Mouse (Mus musculus): Measurements from ENCODE around the gene Stk4.

Stk4 gene

DNA sequence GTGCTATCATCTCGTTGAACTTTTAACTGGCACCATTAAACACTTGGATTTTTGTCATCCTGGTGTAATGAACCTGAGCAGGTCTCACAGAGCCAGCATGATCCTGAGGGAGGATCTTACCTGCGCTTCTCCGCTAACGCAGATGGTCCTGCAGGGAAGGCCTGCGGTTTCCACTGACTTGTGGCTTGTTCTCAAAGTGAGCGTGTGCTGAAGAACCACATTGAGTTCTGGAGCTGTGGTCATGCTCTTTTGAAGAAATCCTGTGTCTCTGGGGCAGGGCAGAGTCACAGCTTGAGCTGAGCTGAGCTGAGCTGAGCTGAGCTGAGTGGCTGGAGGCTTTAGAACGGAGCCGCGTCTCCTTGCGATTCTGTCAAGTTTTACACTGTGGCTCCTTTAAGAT is 11.5 kb downstream of the Stk4 start:
- no peak for DNase-seq (ENCODE audit: low spot score)

DNA sequence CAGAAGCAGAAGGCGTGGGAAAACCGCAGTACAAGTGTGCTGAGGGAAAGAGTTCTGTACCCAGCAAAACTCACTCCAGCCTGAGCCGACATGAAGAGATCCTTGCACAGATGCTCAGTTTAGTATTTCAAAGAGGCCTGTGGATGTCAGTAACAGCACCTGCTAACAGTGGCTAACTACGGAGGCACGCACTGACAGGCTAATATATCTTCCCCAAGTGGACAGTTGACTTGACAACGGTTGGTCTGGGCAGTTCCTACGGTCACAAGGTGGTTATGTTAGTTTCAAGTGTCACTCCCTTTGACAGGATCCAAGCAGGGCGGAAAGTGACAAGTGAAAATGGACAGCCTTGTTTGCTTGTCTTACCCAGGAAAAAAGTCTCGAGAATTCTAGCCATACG is 12.1 kb downstream of the Stk4 start:
- DNase-seq (ENCODE audit: low spot score), result no peak

DNA sequence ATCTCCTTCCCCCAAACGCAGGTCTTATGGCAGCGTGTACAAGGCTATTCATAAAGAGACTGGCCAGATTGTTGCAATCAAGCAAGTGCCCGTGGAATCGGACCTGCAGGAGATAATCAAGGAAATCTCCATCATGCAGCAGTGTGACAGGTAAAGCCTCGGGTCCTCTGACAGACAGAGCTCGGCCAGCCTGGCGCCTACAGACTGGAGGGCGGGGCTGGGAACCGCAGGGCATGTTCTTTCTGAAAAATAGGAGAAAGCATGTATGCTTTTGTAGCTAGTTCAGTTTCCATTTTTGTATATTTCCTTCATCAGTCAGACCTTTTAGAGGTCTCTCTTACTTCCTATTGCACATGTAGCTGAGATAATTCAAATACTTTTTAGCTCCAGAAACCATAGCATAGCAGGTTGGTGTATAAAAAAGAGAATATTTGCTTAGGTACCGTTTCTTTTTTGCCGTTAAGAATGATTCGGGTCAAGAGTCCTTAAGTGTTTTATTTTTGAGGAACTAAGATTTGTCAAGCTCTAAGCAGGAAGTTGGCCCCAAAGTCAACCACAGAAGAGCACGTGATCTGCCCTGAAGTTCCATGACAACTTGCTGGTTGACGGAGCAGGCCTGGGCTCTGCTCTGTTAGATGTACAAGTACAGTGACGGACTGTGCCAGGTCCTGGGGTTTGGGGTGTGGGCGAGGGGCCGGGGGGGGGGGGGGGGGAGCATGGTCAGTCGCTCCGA is 13.7 kb downstream of the Stk4 start:
- no peak for DNase-seq (ENCODE audit: low spot score)

DNA sequence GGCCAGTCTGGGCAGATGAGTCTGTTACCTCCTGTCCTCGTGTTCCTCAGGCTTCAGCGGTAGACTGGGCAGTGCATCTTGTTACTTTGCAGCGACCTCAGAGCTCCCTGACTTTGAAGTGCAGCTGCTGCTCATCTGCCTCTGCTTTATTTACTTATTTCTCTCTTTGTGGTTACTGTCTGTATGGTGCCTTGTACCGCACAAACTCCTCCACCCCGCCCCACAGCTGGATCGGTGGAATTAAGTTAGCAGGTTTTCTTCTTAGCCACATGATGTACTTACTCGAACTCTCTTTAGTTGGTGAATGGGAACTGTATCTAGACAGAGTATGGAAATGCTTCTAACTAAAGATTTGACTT is 14.2 kb downstream of the Stk4 start:
- DNase-seq (ENCODE audit: low spot score), result no peak

DNA sequence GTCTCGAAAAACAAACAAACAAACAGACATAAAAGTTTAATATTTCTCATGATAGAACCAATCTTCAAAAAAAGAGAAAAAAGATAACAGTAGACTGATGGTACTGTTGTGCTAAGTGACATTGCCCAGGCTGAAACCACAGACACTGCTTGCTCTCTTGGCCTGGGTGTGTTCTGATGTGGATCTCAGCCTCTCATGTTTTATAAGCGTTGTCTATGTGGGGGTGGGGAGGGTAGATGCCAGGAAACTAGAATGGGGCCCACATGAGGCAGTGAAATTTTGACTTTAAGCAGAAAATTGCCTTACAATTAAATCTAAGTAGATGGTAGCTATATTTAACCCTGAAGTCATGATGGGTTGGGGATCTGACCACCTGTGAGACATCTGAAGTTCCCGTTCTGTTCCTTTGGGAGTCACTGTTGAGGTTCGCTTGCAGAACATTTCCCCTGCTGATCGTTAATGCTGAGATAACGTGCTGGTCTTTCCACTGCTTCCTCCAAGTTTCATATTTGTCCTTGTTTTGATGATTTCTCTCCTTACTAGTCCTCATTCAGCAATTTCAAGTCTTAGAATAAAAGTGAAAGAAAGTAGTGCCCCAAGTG is 17.4 kb downstream of the Stk4 start:
- DNase-seq (ENCODE audit: low spot score), result no peak

DNA sequence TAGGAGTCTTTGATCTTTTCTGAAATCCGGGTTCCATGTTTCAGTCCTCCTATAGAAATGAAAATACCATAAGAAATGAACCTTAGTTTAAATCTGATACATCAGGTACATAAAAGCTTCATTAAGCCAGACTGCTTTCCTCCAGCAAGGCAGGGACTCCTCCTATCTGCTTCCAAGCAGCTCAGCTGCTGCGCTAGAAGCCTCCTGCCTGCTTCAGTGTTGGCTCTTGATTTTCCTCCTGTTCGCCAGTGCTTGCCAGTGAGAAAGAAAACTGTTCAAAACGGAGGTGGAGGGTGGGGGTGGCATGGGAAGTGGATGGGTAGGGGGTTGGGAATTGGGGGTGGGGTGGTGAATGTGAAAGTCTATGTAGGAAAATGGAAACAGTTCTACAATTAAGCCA is 19.4 kb downstream of the Stk4 start:
- no peak for DNase-seq (ENCODE audit: low spot score)

DNA sequence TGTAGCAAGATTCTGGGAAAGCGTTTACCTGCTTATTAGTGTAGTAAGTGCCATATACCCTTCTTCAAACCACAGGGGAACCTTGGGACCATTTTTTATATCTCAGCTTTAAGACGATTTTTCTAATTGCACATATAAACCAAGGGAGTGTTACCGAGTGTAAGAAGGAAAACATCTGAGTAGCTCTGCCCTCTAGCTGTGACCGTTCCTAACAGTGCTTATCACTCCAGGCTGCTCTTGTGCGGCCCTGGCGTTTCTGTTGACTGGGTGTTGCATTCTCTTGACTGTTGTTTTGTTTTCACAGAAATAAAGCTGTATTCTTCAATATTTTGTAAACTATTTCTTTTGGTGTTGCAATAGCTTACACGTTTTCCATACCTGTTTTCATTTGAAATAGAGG is 24.0 kb downstream of the Stk4 start:
- no peak for DNase-seq (ENCODE audit: low spot score)

DNA sequence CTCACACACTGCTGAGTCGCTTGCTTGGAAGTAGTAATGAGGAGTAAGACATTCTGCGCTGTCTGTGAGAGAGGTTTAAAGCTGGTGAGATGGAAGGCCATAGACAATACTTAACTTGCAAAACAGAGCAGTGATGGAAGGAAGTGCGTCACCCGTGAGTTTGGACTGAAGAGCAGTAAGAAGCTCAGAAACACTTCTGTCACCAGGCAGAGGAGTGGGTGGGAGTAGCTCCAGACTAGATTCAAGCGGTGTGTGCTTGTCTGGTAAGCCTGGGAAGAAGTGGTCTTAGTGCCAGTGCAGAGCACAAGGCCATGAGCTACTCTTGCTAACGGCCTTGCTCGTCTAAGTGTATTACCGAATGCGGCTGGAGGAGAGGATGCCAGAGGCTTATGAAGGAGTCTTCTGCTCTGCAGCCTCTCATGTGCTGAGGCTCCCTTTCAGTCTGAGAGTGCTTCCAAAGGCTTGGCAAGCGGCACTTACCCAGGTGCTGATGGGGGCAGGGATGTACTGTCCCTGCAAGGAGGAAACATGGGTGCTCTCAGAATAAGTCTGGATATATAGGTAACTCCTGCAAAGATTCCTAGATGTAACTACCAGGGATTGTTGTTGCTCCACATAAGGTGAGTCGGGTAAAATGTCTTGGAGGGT is 28.6 kb downstream of the Stk4 start:
- DNase-seq (ENCODE audit: low spot score), result no peak

DNA sequence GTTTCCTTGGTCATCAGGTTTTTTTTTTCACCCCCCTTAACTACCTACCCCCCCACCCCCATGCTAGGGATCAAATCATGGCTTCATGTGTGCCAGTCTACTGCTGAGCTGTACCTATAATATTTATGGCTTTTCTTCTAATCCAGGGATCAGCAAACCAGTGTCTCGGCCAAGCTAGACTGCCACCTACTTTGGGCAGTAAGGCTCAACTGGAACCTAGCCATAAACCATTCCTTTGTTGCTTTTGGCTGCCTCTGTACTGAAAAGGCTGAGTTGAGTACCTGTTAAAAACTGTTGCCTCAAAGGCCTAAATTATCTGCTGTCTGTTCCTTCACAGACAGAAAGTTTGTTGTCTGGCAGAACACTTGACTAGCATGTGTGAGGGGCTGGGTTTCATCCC is 31.8 kb downstream of the Stk4 start:
- no peak for DNase-seq (ENCODE audit: low spot score)

DNA sequence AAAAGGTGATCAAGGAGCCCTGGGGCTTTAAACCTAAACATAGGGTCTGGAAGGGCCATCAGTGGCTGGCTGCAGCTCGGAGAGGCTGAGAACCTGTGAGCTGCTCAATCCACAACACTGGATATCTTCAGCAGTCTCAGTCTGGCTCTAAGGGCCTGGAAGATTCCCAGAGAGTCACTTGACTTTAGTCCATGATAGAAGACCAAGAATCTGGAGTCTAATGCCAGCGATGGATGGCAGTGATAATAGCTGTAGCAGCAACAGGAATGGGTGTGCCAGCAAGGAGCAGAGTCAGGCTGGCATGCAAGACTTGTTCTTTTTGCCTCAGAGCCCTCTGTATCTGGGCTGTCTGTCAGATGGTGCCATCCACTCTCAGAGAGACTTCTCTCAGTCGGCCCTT is 32.2 kb downstream of the Stk4 start:
- no peak for DNase-seq (ENCODE audit: low spot score)

DNA sequence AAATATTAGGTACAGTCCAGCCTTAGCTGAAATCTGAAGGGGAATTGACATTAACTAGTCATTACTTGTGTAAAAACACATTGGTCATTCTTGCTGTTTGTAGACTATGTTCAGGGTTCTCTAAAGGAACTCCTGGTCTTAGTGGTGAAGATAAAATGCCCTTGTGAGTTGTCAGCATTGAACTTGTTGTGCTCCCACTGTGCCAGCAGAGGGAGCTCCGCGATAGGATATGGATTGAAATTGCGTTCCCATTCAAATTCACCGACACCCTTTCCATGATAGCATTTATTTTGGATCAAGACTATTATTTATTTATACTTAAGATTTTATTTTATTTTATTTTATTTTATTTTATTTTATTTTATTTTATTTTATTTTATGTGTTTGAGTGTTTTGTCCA is 33.4 kb downstream of the Stk4 start:
- peak; percentile 58 for DNase-seq (ENCODE audit: low spot score)

DNA sequence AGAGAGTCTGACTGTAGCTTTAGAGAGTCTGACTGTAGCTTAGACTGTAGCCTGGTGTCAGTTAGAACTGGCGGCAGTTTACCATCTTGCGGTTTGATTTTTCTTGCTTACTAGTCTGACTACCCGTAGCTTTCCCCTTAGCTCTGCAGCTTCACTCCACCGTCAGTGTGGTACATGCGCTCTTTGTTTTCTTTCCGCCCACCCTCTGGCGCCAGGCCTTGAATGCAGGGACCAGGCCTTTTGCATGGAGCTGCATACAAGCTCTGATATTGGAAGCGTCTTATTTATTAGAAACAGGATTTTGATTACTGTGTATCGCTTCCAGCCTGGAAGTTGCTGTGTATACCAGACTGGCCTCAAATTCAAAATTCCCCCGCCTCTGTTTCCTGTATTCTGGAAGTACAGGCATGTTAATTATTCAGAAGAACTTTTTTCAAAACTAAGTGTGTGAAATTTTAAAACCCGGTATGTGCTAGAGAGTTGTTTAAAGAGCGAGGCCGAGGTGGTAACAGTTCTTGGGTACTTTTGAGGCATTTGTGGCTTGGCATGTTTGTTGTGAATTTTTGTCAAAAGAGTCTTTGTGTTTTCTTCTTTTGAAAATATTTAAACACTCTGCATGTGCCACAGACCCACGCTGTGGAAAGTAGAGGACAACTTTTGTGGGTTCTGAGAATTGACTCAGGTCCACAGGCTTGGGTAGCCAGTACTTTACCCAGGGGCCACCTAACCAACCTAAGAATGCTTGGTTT is 36.3 kb downstream of the Stk4 start:
- DNase-seq (ENCODE audit: low spot score), result no peak

DNA sequence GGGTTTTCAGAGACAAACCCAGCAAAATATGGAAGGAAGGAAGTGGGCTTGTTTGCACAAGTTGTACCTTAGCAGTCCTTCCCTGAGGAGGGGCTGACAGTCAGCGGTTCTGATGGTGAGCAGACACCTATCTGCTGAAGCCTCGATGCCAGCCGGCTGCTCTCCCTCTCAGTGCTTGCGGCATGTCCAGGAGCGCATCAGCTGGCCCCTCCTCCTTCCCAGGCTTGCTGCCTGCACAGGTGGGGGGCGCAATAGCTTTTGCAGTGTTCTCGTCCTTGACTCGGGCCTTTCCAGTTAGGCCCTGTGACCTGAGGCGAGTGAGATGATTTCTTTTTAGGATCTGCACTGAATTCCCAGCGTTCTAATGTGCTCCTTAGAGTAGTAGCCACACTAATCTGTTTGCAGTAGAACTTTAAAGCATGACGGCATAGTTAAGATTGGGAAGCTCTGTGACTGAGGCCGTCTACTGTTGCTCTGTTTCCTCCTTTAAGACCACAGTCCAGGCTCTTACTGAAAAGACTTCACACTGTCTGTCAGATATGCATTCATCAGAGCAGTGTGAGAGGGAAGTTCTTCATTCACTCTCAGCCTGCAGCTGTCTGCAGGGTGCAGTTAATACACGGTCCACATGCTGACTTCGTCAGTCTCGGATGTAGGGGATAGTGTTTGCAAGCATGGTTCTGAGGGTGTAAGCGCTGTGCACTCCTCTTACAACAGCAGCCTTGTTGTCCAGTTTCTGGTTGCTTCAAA is 37.2 kb downstream of the Stk4 start:
- DNase-seq (ENCODE audit: low spot score), result no peak

DNA sequence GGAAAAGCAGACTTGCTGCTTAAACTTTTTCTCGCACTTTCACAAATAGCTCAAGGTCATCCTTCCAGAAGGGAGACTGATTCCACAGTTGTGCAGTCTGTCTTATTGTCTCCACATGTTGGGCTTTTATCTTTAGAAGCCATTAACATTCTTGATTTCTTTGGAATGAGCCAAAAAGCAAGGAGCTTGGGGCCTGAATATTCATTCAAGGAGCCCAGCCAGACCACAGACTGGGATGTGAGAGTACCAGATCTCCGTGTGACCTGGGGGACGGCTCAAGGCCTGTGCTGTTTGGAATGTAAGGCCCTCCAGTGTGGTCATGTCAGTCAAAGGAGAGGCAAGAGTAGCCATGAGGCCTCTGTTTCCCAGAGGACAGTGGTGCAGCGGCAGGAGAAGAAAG is 38.4 kb downstream of the Stk4 start:
- no peak for DNase-seq (ENCODE audit: low spot score)

DNA sequence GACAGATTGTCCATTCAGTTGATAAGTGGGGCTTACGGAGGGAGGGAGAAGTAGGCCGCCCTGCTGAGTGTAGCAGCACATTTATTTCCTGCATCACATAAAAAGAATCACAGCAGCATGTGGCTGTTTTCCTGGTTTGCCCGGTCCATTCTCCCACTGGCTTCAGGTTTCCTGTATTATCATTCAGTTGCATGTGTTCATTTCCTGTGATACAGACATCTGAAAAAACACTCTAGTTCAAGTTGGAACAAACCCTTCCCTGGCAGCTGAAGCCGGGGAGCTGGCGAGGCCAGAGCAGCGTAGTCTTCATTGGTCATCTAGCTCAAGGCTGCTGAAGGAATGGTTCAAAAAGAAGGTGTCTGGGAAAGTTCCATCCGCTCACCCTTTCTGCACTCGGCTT is 41.4 kb downstream of the Stk4 start:
- DNase-seq (ENCODE audit: low spot score), result no peak

DNA sequence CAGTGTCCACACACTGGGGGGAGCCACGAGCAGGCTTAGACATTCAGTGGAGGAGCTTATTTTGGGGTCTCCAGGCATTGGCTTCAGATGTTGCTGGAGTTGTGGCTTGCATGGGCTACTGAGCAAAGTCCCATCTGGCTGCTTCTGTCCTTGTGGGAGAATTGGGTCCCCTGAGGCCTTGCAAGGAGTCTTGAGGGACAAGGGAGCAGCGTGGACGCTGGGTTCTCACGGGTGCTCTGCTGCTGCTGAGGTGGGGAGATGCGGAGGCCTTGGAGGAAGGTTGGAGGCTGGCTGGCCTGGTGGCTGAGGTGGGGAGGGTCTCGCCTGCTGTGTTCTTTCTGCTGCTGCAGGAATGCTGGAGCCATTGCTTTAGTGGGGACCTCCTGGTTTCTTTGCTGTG is 43.9 kb downstream of the Stk4 start:
- no peak for DNase-seq (ENCODE audit: low spot score)

DNA sequence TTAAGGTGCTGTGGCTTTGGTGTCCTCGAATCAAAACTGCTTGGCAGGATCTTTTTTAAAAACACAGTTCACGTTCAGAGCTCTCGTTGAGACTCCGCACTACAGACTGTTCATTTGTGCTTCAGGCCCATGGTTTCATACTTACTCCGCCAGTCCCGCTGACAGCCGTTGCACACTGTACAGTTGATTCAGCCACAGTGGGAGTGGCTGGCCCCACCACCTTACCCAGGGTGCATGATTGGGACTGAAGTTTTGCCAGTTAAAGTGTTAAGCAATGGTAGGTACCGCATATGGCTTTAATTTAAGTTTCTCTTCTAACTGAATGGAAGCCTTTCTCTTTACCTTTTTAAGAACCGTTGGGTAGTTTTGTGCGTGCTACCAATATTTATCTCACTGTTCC is 45.4 kb downstream of the Stk4 start:
- DNase-seq (ENCODE audit: low spot score), result no peak

DNA sequence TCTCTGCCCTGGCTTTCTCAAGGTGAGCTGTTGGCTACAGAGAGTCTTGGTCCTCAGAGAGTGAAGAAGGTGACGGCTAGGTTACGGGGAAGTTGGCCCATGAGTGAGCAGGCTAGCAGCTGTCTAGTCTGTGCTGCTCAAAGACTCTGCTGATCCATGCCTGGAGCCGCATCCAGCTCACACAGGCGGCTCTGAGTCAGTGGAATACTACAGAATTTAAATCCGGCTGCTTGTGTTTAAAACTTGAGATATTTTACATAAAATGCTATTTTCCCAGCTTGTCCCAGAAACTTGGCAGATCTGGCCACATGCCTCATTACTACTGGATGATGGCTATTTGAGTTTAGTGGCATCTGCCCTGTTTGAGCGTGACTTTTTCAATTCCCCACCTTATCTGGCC is 49.4 kb downstream of the Stk4 start:
- DNase-seq (ENCODE audit: low spot score), result no peak

DNA sequence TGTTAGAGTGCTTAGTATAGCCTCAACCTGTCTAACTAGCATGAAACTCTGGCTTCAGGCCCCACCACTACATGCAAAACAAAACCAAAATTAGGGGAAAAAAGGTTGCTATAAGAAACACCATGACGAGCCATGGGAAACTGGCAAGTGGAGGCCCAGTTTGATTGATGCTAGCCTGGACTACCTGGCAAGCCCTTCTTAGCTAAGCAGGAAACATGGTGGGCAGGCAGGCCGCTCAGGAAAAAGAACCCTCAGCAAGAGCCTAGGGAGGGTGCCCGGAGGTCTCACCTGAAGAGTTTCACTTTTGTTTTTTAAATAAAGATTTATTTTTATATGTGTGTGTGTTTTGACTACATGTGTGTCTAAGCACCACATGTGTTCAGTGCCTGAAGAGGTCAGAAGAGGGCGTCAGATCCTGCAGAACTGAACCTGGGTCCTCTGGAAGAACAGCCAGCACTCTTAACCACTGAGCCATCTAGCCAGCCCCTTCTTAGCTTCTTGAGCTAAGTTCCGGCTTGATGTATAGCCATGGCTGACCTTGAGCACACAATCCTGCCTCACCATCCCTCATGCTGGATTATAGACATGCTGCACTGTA is 53.1 kb downstream of the Stk4 start:
- no peak for DNase-seq (ENCODE audit: low spot score)

DNA sequence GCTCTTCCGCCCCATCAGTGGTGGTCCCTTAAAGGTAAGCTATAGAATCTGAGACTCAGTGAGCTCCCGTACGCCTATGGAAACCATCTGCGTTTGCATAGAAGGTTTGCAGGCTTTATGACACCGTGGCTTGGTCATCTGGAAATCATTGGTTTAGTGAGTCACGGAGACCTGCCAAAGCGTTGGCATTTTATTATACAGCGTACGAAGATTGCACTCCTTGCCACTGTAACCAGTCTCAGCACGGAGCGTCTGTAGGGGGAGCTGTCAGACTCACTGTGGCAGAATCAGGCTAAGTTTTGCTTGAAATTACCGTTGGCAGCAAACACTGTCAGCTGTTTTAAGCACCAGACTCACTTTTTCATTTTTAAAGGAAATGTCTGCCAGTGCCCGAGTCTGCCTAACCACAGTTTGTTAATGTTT is 56.4 kb downstream of the Stk4 start:
- DNase-seq (ENCODE audit: low spot score), result peak; percentile 21

DNA sequence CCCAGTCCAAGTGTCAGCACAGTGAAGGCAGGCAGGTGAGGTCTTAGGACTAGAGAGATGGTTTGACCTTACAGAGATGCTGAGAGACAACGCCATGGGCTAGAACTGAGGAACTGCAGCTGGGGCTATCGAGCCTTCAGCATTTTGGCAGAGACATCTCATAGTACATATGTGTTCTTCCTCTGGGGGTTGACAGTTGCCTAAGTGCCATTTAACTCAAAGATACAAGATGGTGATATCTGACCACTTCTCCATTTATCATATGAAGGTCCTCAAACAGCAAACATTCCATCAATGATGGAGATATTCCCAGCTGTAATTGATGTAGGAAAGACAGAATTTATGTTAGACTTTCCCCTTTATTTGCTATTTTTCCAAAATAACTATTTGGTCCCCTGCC is 57.2 kb downstream of the Stk4 start:
- no peak for DNase-seq (ENCODE audit: low spot score)

Measured in ovary, postnatal 14 days (tissue).